Mouse (Mus musculus) megakaryocyte, adult 5-6 weeks (primary cell): ENCODE data around the gene Zscan22. TPM values are rescaled to one million over a fixed set of nuclear protein-coding genes. Genes with fewer than 3 reads are reported as not detected.
"Not testable (repeated sequence)": the region's sequence is repeated elsewhere in the genome, so short reads cannot be mapped to it uniquely, and the experiment has no call there.

ENCODE experiments used
- ATAC-seq: 2 replicates; pipeline ENCODE4 v1.8.0; 2016; ENCODE audit warnings: mild to moderate bottlenecking, inconsistent platforms; ENCODE audit not compliant: poor library complexity, severe bottlenecking
- total RNA-seq, 2 experiments: library from RNA; stranded (forward) in 1 of 2; stranded (reverse) in 1 of 2; fragments of 153-499, 151-499 nt in 1 of 2; fragments of 221-1000, 200-1000 nt in 1 of 2; gene quantifications; 2 replicates each; pipeline versions ENCODE4 v1.2.3 to v1.2.4; 2015 to 2017

Zscan22 gene
- total RNA-seq (2015) (6.6 and 7.5 TPM in 2 replicates), total RNA-seq (2017) (3.1 and 3.3 TPM in 2 replicates)

- ATAC-seq, result peak; percentile 100
These were observed at the start of gene Zscan22 for GRCm38 (mm10) chr7:12897655-12898410. Zscan22 (plus strand) TSS chr7:12897815.

- ATAC-seq, result peak; percentile 47; the same call in 1 of the 2 replicates
These were observed 23.3 kb upstream of the Zscan22 start for GRCm38 (mm10) chr7:12874301-12874700.

GRCm38 (mm10) chr7:12880036-12880435, 17.6 kb upstream of the Zscan22 start:
- no peak for ATAC-seq

GRCm38 (mm10) chr7:12880497-12880896, 17.1 kb upstream of the Zscan22 start:
- not testable (repeated sequence) for ATAC-seq

GRCm38 (mm10) chr7:12880911-12881660, 16.5 kb upstream of the Zscan22 start, which contains the start of gene Zfp128:
Zfp128 (plus strand) TSS chr7:12881177.
- ATAC-seq, result peak; percentile 100

- ATAC-seq, result peak; percentile 45; the same call in 1 of the 2 replicates
These were observed 10.9 kb upstream of the Zscan22 start for GRCm38 (mm10) chr7:12886563-12887266.

GRCm38 (mm10) chr7:12887585-12887984, 10.0 kb upstream of the Zscan22 start:
- peak; percentile 88 for ATAC-seq

GRCm38 (mm10) chr7:12890928-12891327, 6.7 kb upstream of the Zscan22 start:
- 0 out of 2 replicates have a peak, but pooled peaks have one; percentile 2 for ATAC-seq

GRCm38 (mm10) chr7:12891334-12891733, 6.3 kb upstream of the Zscan22 start:
- peak; percentile 53 for ATAC-seq

GRCm38 (mm10) chr7:12901517-12901916, 3.9 kb downstream of the Zscan22 start:
- no peak for ATAC-seq

- ATAC-seq, result peak; percentile 93
These were observed 6.0 kb downstream of the Zscan22 start for GRCm38 (mm10) chr7:12903623-12904022.

- ATAC-seq, result no peak
These were observed 7.5 kb downstream of the Zscan22 start for GRCm38 (mm10) chr7:12905146-12905545.

- peak; percentile 83 for ATAC-seq
These were observed 11.9 kb downstream of the Zscan22 start for GRCm38 (mm10) chr7:12909498-12909962.

- ATAC-seq, result peak; percentile 71
These were observed 12.6 kb downstream of the Zscan22 start for GRCm38 (mm10) chr7:12910181-12910668.

GRCm38 (mm10) chr7:12913556-12913955, 15.9 kb downstream of the Zscan22 start:
- ATAC-seq, result no peak

GRCm38 (mm10) chr7:12920495-12920894, 22.9 kb downstream of the Zscan22 start:
- not testable (repeated sequence) for ATAC-seq

- no peak for ATAC-seq
These were observed 23.7 kb downstream of the Zscan22 start for GRCm38 (mm10) chr7:12921318-12921704.

GRCm38 (mm10) chr7:12921705-12922465, 24.3 kb downstream of the Zscan22 start, which contains the start of gene Rps5:
Rps5 (plus strand) TSS chr7:12922290.
- ATAC-seq, result peak; percentile 95

GRCm38 (mm10) chr7:12922729-12923128, 25.1 kb downstream of the Zscan22 start:
- ATAC-seq, result no peak

GRCm38 (mm10) chr7:12926316-12926715, 28.7 kb downstream of the Zscan22 start:
- no peak for ATAC-seq
